Mouse (Mus musculus) cerebellum, adult 11 months (tissue): Measurements from ENCODE around the gene Mapk8ip1.
A peak's percentile ranks its signal among the peaks of the same experiment; 100 is the strongest.

Experiments used
- DNase-seq: peaks from one replicate; pipeline ENCODE4 v3.0.0; 2022

Mapk8ip1 gene

GRCm38 (mm10) chr2:92389645-92390044 is 11.4 kb downstream of the Mapk8ip1 start:
- DNase-seq, result no peak

- DNase-seq, result peak; percentile 85
Observed at GRCm38 (mm10) chr2:92388891-92389641, 12.0 kb downstream of the Mapk8ip1 start.

- no peak for DNase-seq
Observed at GRCm38 (mm10) chr2:92388081-92388517, 13.0 kb downstream of the Mapk8ip1 start.

GRCm38 (mm10) chr2:92387646-92388045 is 13.4 kb downstream of the Mapk8ip1 start:
- no peak for DNase-seq

GRCm38 (mm10) chr2:92386821-92387570 is 14.1 kb downstream of the Mapk8ip1 start:
- no peak for DNase-seq

- no peak for DNase-seq
Observed at GRCm38 (mm10) chr2:92385113-92386051, 15.7 kb downstream of the Mapk8ip1 start.

- DNase-seq, result no peak
Observed at GRCm38 (mm10) chr2:92384101-92384500, 17.0 kb downstream of the Mapk8ip1 start.

GRCm38 (mm10) chr2:92382759-92383158 is 18.3 kb downstream of the Mapk8ip1 start:
- DNase-seq, result no peak

GRCm38 (mm10) chr2:92381901-92382588 is 19.0 kb downstream of the Mapk8ip1 start, which contains the start of gene 1700029I15Rik:
TSS of gene 1700029I15Rik (plus strand) at chr2:92382538.
- DNase-seq, result no peak

GRCm38 (mm10) chr2:92381161-92381560 is 19.9 kb downstream of the Mapk8ip1 start:
- no peak for DNase-seq

- peak; percentile 24 for DNase-seq
Observed at GRCm38 (mm10) chr2:92380495-92381050, 20.5 kb downstream of the Mapk8ip1 start.

GRCm38 (mm10) chr2:92379783-92380494 is 21.1 kb downstream of the Mapk8ip1 start:
- no peak for DNase-seq

- peak; percentile 31 for DNase-seq
Observed at GRCm38 (mm10) chr2:92377320-92377719, 23.7 kb downstream of the Mapk8ip1 start.

- no peak for DNase-seq
Observed at GRCm38 (mm10) chr2:92376300-92376699, 24.8 kb downstream of the Mapk8ip1 start.

- DNase-seq, result no peak
Observed at GRCm38 (mm10) chr2:92375788-92376187, 25.3 kb downstream of the Mapk8ip1 start.

- DNase-seq, result peak; percentile 91
Observed at GRCm38 (mm10) chr2:92375099-92375623, 25.9 kb downstream of the Mapk8ip1 start.

- peak; percentile 51 for DNase-seq
Observed at GRCm38 (mm10) chr2:92374514-92374913, 26.5 kb downstream of the Mapk8ip1 start, which contains the start of the genes Pex16 and Large2. TSS of gene Pex16 (plus strand) at chr2:92374676. TSS of gene Large2 (minus strand) at chr2:92374869.

GRCm38 (mm10) chr2:92373437-92373813 is 27.6 kb downstream of the Mapk8ip1 start:
- no peak for DNase-seq

- peak; percentile 59 for DNase-seq
Observed at GRCm38 (mm10) chr2:92372767-92373436, 28.2 kb downstream of the Mapk8ip1 start.
